ENCODE assay signal across 8 mouse cellular contexts in genomic region chr5:77074914-77075313, GRCm38 (mm10). TPM values are rescaled to one million over a fixed set of nuclear protein-coding genes. Genes with fewer than 3 reads are reported as not detected.
DNase-seq lines count a peak whose midpoint lies in the region; ATAC-seq and TF ChIP-seq lines count a peak whose summit lies in the region.

No protein-coding gene starts in this region.

- H3K4me2 ChIP-seq in embryonic facial prominence, embryonic 14.5 days (ENCODE audit: low read depth, low read length): no peak overlapping the region
- no peak overlapping the region for H3K4me2 ChIP-seq in forebrain, embryonic 12.5 days

- H3K27ac ChIP-seq in layer of hippocampus, adult 2 months: no peak overlapping the region
- no peak overlapping the region; the same call in 1 of the 2 replicates for H3K27ac ChIP-seq in embryonic facial prominence, embryonic 14.5 days (replicated peaks; ENCODE audit: low read depth, low read length)
- no peak overlapping the region for H3K27ac ChIP-seq in forebrain, embryonic 12.5 days

- ATAC-seq in embryonic facial prominence, embryonic 14.5 days (ENCODE audit: low read depth): peak; percentile 50; the same call in 1 of the 2 replicates
- ATAC-seq in forebrain, embryonic 12.5 days (ENCODE audit: low FRiP score): no peak
- ATAC-seq in megakaryocyte, adult 5-6 weeks (ENCODE audit: poor library complexity, severe bottlenecking): no peak

- intact Hi-C loops in heart, postnatal 36 days (cut with DNase I): no loop called here

- no peaks in the 10 kb centered on the region; the same call in 1 of the 2 replicates for H3K4me1 ChIP-seq in embryonic facial prominence, embryonic 14.5 days (ENCODE audit: control insufficient read depth, insufficient read depth, low read length)
- no peaks in the 10 kb centered on the region for H3K4me1 ChIP-seq in forebrain, embryonic 12.5 days

- DNase-seq in layer of hippocampus, adult 2 months (ENCODE audit: low spot score in 2 of 2): peak; percentile 39 to 45
- no peak for DNase-seq in layer of hippocampus, postnatal 25 days (ENCODE audit: extremely low spot score in 1 of 2, low spot score in 1 of 2)
- peak; percentile 76 for DNase-seq in embryonic facial prominence, embryonic 14.5 days (ENCODE audit: low spot score)
- peak; percentile 58 to 63 for DNase-seq in heart, postnatal 36 days
- peak; percentile 61 for DNase-seq in right cerebral cortex, postnatal 25 days
- no peak for DNase-seq in thymus, postnatal 10 days (ENCODE audit: low spot score in 2 of 2)

- no peak overlapping the region for H3K4me3 ChIP-seq in layer of hippocampus, adult 2 months
- H3K4me3 ChIP-seq in embryonic facial prominence, embryonic 14.5 days (ENCODE audit: low read depth, low read length): no peak overlapping the region
- H3K4me3 ChIP-seq in forebrain, embryonic 12.5 days (replicated peaks): no peak overlapping the region

- no peaks in the 10 kb centered on the region for H3K27me3 ChIP-seq in embryonic facial prominence, embryonic 14.5 days (replicated peaks; ENCODE audit: control insufficient read depth, insufficient read depth, low read length)
- peaks cover 3% of the 10 kb centered on the region; the same call in 1 of the 2 replicates for H3K27me3 ChIP-seq in forebrain, embryonic 12.5 days

- H3K9me3 ChIP-seq in embryonic facial prominence, embryonic 14.5 days (ENCODE audit: control insufficient read depth, low read length): no peaks in the 10 kb centered on the region
- peaks cover 4% of the 10 kb centered on the region; the same call in 1 of the 2 replicates for H3K9me3 ChIP-seq in forebrain, embryonic 12.5 days

- no peak for TF ChIP-seq CTCF in layer of hippocampus, adult 2 months (conservative IDR thresholded peaks at IDR 0.05)

- WGBS in embryonic facial prominence, embryonic 14.5 days: 45% methylated on average over 2 of the region's 2 CpGs
- WGBS in forebrain, embryonic 12.5 days: 87% methylated on average over 2 of the region's 2 CpGs

- H3K9ac ChIP-seq in embryonic facial prominence, embryonic 14.5 days (ENCODE audit: low read depth, low read length): peak overlapping the region; percentile 30; the same call in 1 of the 2 replicates
- H3K9ac ChIP-seq in forebrain, embryonic 12.5 days: no peak overlapping the region

- no peaks in the 10 kb centered on the region for H3K36me3 ChIP-seq in embryonic facial prominence, embryonic 14.5 days (ENCODE audit: control insufficient read depth, insufficient read depth, low read length)
- H3K36me3 ChIP-seq in forebrain, embryonic 12.5 days (replicated peaks): no peaks in the 10 kb centered on the region

RNA-seq across cellular contexts. Expression of gene Hopx, which starts 40.0 kb away (rescaled TPM):
- total RNA-seq in layer of hippocampus, adult 2 months (2021): 10 to 100 TPM; 81.8 to 81.9 TPM
- 10 to 100 TPM; 86.3 to 89.3 TPM for total RNA-seq in layer of hippocampus, postnatal 25 days (2021)
- polyA plus RNA-seq in embryonic facial prominence, embryonic 14.5 days (2014; fragmentation: Nextera tagmentation; extraction: Ambion mirVana): 1.6 and 2.8 TPM in 2 replicates
- 100 to 1,000 TPM; 405 to 444 TPM for total RNA-seq in heart, postnatal 36 days (2021)
- polyA plus RNA-seq in forebrain, embryonic 12.5 days (2016; fragmentation: Nextera tagmentation; extraction: Ambion mirVana): 1.0 and 1.1 TPM in 2 replicates
- 104 and 127 TPM in 2 replicates for total RNA-seq in megakaryocyte, adult 5-6 weeks (2015)
- 35.5 and 46.3 TPM in 2 replicates for total RNA-seq in megakaryocyte, adult 5-6 weeks (2017)

RNA-seq across cellular contexts. Expression of gene Thegl, which starts 59.1 kb away (rescaled TPM):
- total RNA-seq in layer of hippocampus, adult 2 months (2021): 1 to 10 TPM; 1.4 to 1.6 TPM
- total RNA-seq in layer of hippocampus, postnatal 25 days (2021): 1 to 10 TPM in 1 of 2 experiments, under 1 TPM in 1; 0.59 to 1.6 TPM
- 0.12 and 0.43 TPM in 2 replicates for polyA plus RNA-seq in embryonic facial prominence, embryonic 14.5 days (2014; fragmentation: Nextera tagmentation; extraction: Ambion mirVana)
- total RNA-seq in heart, postnatal 36 days (2021): not detected
- 0.33 and 0.42 TPM in 2 replicates for polyA plus RNA-seq in forebrain, embryonic 12.5 days (2016; fragmentation: Nextera tagmentation; extraction: Ambion mirVana)
- 0.45 TPM in 1 of 2 replicates, not detected in the other for total RNA-seq in megakaryocyte, adult 5-6 weeks (2015)
- not detected in 2 replicates for total RNA-seq in megakaryocyte, adult 5-6 weeks (2017)

Comparison
In these comparisons a context has a peak if more than half of its experiments do, and no peak if none do; other contexts are left out.
1. DNase-seq: peak in layer of hippocampus, adult 2 months (2 of 2), embryonic facial prominence, embryonic 14.5 days (single experiment), heart, postnatal 36 days (2 of 2) and right cerebral cortex, postnatal 25 days (single experiment); none in layer of hippocampus, postnatal 25 days (0 of 2) and thymus, postnatal 10 days (0 of 2).